Mouse (Mus musculus): Measurements from ENCODE around the gene Mep1a. TPM values are rescaled to one million over a fixed set of nuclear protein-coding genes. Genes with fewer than 3 reads are reported as not detected.

Gene Mep1a
- polyA plus RNA-seq, 1 experiment: 1.7 TPM

DNA sequence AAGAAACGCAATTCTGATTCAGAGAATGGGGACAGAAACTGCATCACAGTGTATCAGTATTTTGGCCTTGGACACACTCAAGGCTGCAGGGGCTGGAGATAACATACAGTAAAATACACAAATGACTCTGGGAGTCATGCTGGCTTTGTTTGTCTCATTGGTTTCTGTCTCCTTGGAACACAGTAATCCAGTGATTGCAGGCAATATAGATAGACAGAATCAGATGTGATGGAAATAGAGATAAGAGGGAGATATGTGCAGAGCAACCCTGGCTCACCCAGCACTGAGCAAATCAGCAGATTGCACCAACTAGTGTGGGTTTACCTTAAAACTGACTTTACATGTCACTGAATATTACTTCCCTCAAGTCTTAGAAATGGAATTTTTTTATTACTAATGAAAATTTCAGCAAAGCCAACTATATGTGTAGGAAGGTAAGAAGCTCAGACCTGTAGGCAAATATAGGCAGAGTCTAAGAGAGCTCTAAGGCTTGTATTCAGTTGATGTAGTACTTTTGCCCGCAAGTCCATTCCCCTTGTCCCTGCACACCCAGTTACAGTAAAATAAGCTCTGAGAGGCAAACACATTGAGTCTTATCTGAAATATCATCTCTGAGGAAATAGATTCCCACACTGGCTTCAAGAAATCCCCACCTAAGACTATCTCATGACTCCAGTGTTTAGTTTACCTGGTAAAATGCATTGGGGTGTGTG, 14.0 kb downstream of the Mep1a start:
- Histone ChIP-seq H3K4me3 (ENCODE audit: control insufficient read depth, insufficient read depth, low read length) (no peak overlapping the region), H3K4me1 (replicated peaks; ENCODE audit: control insufficient read depth, insufficient read depth, low read length) (no peaks in the 10 kb centered on the region), H3K27me3 (ENCODE audit: control insufficient read depth, insufficient read depth, low read length) (no peaks in the 10 kb centered on the region), H3K27ac (ENCODE audit: control insufficient read depth, insufficient read depth, low read length) (no peak overlapping the region), H3K36me3 (ENCODE audit: control insufficient read depth, insufficient read depth, low read length) (no peaks in the 10 kb centered on the region)
- no peak for TF ChIP-seq POLR2A (IDR thresholded peaks at IDR 0.05; ENCODE audit: control insufficient read depth, extremely low read depth, insufficient read depth, low read length, poor library complexity)
- no peak for TF ChIP-seq CTCF (IDR thresholded peaks at IDR 0.05; ENCODE audit: borderline replicate concordance, control insufficient read depth, extremely low read depth, insufficient read depth, low read length, poor library complexity)
- no peak for DNase-seq
- WGBS: 98% methylated on average over 2 of the region's 2 CpGs

DNA sequence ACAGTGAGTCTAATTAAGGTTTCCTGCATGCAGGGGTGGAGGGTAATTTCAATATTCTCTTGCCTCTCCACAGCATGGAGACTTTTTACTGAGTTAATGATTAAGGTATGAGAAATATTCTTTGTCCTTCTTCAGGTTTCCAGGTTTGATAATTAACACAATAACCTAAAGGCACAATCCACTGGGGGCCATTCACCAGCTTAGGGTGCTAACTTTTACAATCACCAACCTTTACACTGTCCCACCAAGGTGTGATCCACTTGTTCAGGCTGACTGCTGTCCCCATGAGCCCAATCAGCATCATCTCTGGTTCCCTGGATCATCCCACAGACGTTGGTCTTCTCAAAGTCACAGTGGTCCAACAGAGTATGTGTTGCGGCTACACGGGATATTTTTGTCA, 16.6 kb downstream of the Mep1a start:
- TF ChIP-seq CTCF (IDR thresholded peaks at IDR 0.05; ENCODE audit: borderline replicate concordance, control insufficient read depth, extremely low read depth, insufficient read depth, low read length, poor library complexity) (no peak), POLR2A (IDR thresholded peaks at IDR 0.05; ENCODE audit: control insufficient read depth, extremely low read depth, insufficient read depth, low read length, poor library complexity) (no peak)
- DNase-seq: no peak
- WGBS: 87% methylated on average over 3 of the region's 3 CpGs
- Histone ChIP-seq H3K36me3 (ENCODE audit: control insufficient read depth, insufficient read depth, low read length) (no peaks in the 10 kb centered on the region), H3K4me3 (ENCODE audit: control insufficient read depth, insufficient read depth, low read length) (no peak overlapping the region), H3K27ac (ENCODE audit: control insufficient read depth, insufficient read depth, low read length) (no peak overlapping the region), H3K4me1 (replicated peaks; ENCODE audit: control insufficient read depth, insufficient read depth, low read length) (no peaks in the 10 kb centered on the region), H3K27me3 (ENCODE audit: control insufficient read depth, insufficient read depth, low read length) (no peaks in the 10 kb centered on the region)

DNA sequence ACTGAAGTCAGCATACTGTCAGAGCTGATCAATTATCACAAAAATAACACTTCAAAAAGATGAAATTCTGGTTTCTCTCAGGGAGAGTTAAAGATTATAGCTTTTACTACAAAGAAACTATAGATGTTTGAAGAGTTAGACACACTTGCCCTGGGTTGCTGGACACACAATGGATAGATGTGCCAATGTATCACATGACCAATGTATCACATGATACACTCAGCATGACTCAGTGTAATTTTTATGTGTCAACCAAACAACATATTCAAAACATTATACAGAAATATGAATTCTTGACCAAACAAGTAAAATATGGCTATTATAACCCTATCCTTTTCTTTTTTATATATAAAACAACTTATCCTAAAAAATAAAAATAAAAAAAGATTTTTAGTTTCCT, 25.0 kb downstream of the Mep1a start:
- TF ChIP-seq POLR2A (IDR thresholded peaks at IDR 0.05; ENCODE audit: control insufficient read depth, extremely low read depth, insufficient read depth, low read length, poor library complexity) (no peak), CTCF (IDR thresholded peaks at IDR 0.05; ENCODE audit: borderline replicate concordance, control insufficient read depth, extremely low read depth, insufficient read depth, low read length, poor library complexity) (no peak)
- Histone ChIP-seq H3K4me3 (ENCODE audit: control insufficient read depth, insufficient read depth, low read length) (no peak overlapping the region), H3K4me1 (replicated peaks; ENCODE audit: control insufficient read depth, insufficient read depth, low read length) (no peaks in the 10 kb centered on the region), H3K36me3 (ENCODE audit: control insufficient read depth, insufficient read depth, low read length) (no peaks in the 10 kb centered on the region), H3K27ac (ENCODE audit: control insufficient read depth, insufficient read depth, low read length) (no peak overlapping the region), H3K27me3 (ENCODE audit: control insufficient read depth, insufficient read depth, low read length) (no peaks in the 10 kb centered on the region)
- DNase-seq: no peak

DNA sequence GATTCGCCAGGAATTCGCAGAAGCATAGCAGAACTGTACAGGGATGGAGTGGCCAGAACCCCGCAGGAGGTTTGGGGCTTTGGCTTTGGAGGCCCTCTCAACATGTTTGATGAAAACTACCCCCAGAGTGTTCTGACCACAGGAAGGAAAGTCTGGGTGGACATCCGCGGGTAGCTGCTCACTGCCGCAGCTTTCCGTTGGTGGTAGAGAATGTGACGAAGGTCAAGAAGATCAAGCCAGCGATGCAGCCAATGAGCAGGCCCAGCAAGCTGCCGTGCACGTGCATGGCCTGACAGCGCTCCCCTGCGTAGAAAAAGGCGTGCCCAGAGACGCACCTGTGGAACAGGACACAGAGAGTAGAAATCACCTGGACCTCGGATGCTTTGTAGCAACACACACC, 27.8 kb downstream of the Mep1a start:
- no peak overlapping the region for H3K4me3 ChIP-seq (ENCODE audit: control insufficient read depth, insufficient read depth, low read length)
- no peaks in the 10 kb centered on the region for H3K36me3 ChIP-seq (ENCODE audit: control insufficient read depth, insufficient read depth, low read length)
- DNase-seq: no peak
- no peak overlapping the region for H3K27ac ChIP-seq (ENCODE audit: control insufficient read depth, insufficient read depth, low read length)
- 90% methylated on average over 16 of the region's 16 CpGs for WGBS
- H3K27me3 ChIP-seq (ENCODE audit: control insufficient read depth, insufficient read depth, low read length): no peaks in the 10 kb centered on the region
- no peak for TF ChIP-seq POLR2A (IDR thresholded peaks at IDR 0.05; ENCODE audit: control insufficient read depth, extremely low read depth, insufficient read depth, low read length, poor library complexity)
- no peak for TF ChIP-seq CTCF (IDR thresholded peaks at IDR 0.05; ENCODE audit: borderline replicate concordance, control insufficient read depth, extremely low read depth, insufficient read depth, low read length, poor library complexity)
- no peaks in the 10 kb centered on the region for H3K4me1 ChIP-seq (replicated peaks; ENCODE audit: control insufficient read depth, insufficient read depth, low read length)

DNA sequence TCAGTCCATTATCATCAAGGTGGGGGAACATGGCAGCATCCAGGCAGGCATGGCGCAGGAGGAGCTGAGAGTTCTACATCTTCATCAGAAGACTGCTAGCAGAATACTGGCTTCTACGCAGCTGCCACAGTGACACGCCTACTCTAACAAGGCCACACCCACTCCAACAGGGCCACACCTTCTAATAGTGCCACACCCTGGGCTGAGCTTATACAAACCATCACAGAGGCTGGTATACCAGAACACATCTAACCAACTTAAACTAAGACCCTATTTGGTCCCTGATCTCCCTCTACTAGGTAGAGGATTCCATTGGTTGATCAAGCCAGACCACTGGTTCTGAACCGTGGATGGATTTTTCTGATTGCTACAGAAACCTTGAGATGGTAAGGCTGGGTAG, 30.1 kb downstream of the Mep1a start:
- WGBS: 97% methylated on average over 4 of the region's 4 CpGs
- Histone ChIP-seq H3K36me3 (ENCODE audit: control insufficient read depth, insufficient read depth, low read length) (no peaks in the 10 kb centered on the region), H3K4me1 (replicated peaks; ENCODE audit: control insufficient read depth, insufficient read depth, low read length) (no peaks in the 10 kb centered on the region), H3K4me3 (ENCODE audit: control insufficient read depth, insufficient read depth, low read length) (no peak overlapping the region), H3K27ac (ENCODE audit: control insufficient read depth, insufficient read depth, low read length) (no peak overlapping the region), H3K27me3 (ENCODE audit: control insufficient read depth, insufficient read depth, low read length) (no peaks in the 10 kb centered on the region)
- DNase-seq: no peak
- no peak for TF ChIP-seq POLR2A (IDR thresholded peaks at IDR 0.05; ENCODE audit: control insufficient read depth, extremely low read depth, insufficient read depth, low read length, poor library complexity)
- TF ChIP-seq CTCF (IDR thresholded peaks at IDR 0.05; ENCODE audit: borderline replicate concordance, control insufficient read depth, extremely low read depth, insufficient read depth, low read length, poor library complexity): no peak

DNA sequence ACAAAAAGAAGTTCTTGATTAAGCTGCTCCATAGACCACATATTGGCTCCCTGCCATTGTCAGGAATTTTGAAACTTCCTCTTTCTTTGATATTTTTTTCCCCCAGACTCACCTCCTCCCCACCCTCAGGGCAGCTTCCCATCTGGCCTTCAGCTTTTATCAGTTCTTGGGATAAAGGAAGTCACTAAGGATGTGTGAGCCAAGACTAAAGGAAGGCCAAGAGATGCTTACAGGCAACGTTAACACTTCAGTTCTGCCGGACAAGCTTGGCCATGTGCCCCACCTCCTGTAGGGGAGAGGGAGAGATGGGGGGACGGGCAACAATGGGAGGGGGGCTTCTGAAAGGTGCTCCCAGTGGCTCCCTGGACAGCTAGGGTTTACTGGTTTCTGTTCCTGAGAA, 32.6 kb downstream of the Mep1a start:
- 32% methylated on average over 3 of the region's 3 CpGs for WGBS

More for the DNA sequence above, 32.6 kb downstream of the Mep1a start:
- H3K4me1 ChIP-seq (replicated peaks; ENCODE audit: control insufficient read depth, insufficient read depth, low read length): no peaks in the 10 kb centered on the region
- no peaks in the 10 kb centered on the region for H3K36me3 ChIP-seq (ENCODE audit: control insufficient read depth, insufficient read depth, low read length)
- TF ChIP-seq POLR2A (IDR thresholded peaks at IDR 0.05; ENCODE audit: control insufficient read depth, extremely low read depth, insufficient read depth, low read length, poor library complexity): no peak
- no peak overlapping the region for H3K4me3 ChIP-seq (ENCODE audit: control insufficient read depth, insufficient read depth, low read length)
- no peaks in the 10 kb centered on the region for H3K27me3 ChIP-seq (ENCODE audit: control insufficient read depth, insufficient read depth, low read length)
- DNase-seq: no peak
- H3K27ac ChIP-seq (ENCODE audit: control insufficient read depth, insufficient read depth, low read length): no peak overlapping the region

Data from thymus, adult 2 months (tissue).